Mouse (Mus musculus) hindbrain, postnatal 0 days (tissue): ENCODE data around the gene Ppp1r13l. TPM values are rescaled to one million over a fixed set of nuclear protein-coding genes. Genes with fewer than 3 reads are reported as not detected.

Experiments used
- ATAC-seq: fragments of 200-750 bp; cut with Nextera tagmentation; 2 replicates; pipeline ENCODE4 v1.8.0; 2017; ENCODE audit warnings: mild to moderate bottlenecking, moderate TSS enrichment, moderate library complexity
- DNase-seq: peaks from one replicate; pipeline ENCODE4 v3.0.0-alpha.2; 2015; ENCODE audit warnings: low spot score
- H3K27ac ChIP-seq: fragments of 300-500 bp; sonication (generic); 2 replicates; pipeline ENCODE4 v1.5.1; 2014; ENCODE audit warnings: mild to moderate bottlenecking
- H3K27me3 ChIP-seq: fragments of 300-500 bp; sonication (generic); 2 replicates; pipeline ENCODE4 v1.6.1; 2014; ENCODE audit warnings: low read length, mixed read lengths; ENCODE audit not compliant: insufficient read depth
- H3K36me3 ChIP-seq: fragments of 300-500 bp; sonication (generic); 2 replicates; pipeline ENCODE4 v1.6.1; 2014; ENCODE audit warnings: low read length, mixed read lengths; ENCODE audit not compliant: insufficient read depth
- H3K4me1 ChIP-seq: fragments of 300-500 bp; sonication (generic); 2 replicates; pipeline ENCODE4 v1.6.1; 2014; ENCODE audit warnings: antibody characterized with exemption, low read length, mixed read lengths; ENCODE audit not compliant: insufficient read depth
- H3K4me2 ChIP-seq: fragments of 300-500 bp; sonication (generic); 2 replicates; pipeline ENCODE4 v1.6.1; 2014; ENCODE audit warnings: low read depth, mild to moderate bottlenecking, low read length, moderate library complexity, mixed read lengths
- H3K4me3 ChIP-seq: fragments of 300-500 bp; sonication (generic); 2 replicates; pipeline ENCODE4 v1.5.1; 2014; ENCODE audit warnings: low read length
- H3K9ac ChIP-seq: fragments of 300-500 bp; sonication (generic); replicated peaks from 2 replicates; pipeline ENCODE4 v1.6.1; 2014; ENCODE audit warnings: mild to moderate bottlenecking, low read length, moderate library complexity, mixed read lengths
- H3K9me3 ChIP-seq: fragments of 300-500 bp; sonication (generic); 2 replicates; pipeline ENCODE4 v1.6.1; 2016; ENCODE audit warnings: low read length, mixed read lengths
- CTCF ChIP-seq: IDR thresholded peaks from 2 replicates; pipeline ENCODE4 v1.5.1; 2016; ENCODE audit warnings: antibody characterized with exemption, control low read depth, low read depth
- WGBS: fragments of 180-500 bp; shearing (Covaris S2); extraction: QIAGEN DNeasy Blood & Tissue Kit; methylation state at CpG from one replicate; pipeline ENCODE4 v1.1.7; 2014; 5-methylcytosine and 5-hydroxymethylcytosine counted together
- polyA plus RNA-seq: library from polyadenylated mRNA; unstranded; fragments of >200 nt; fragmentation: Nextera tagmentation; extraction: Ambion mirVana; gene quantifications from 2 replicates; pipeline ENCODE4 v1.2.1, GENCODE M21; 2015
- total RNA-seq: library from RNA; depleted of rRNA; stranded (reverse); fragments of >200 nt; gene quantifications from 2 replicates; pipeline ENCODE4 v1.2.3, GENCODE M21; 2014

The Ppp1r13l gene
- total and polyA plus RNA-seq, 2 experiments from 2014 or later = 0.68 to 1.2 TPM

GRCm38 (mm10) chr7:19404476-19404875, 44.9 kb downstream of the Ppp1r13l start, which contains the start of gene Ckm:
TSS of gene Ckm (plus strand) at chr7:19404776.
- ATAC-seq (no peak), DNase-seq (no peak)
- H3K36me3 ChIP-seq = no peaks in the 10 kb centered on the region
- TF ChIP-seq CTCF = no peak
- no peaks in the 10 kb centered on the region for H3K9me3 ChIP-seq
- 53% methylated on average over 7 of the region's 7 CpGs for WGBS
- peaks cover 5% of the 10 kb centered on the region; the same call in 1 of the 2 replicates for H3K4me1 ChIP-seq
- H3K27me3 ChIP-seq = peaks cover 32% of the 10 kb centered on the region
- no peak within 1 kb of the TSS for H3K27ac ChIP-seq
- peak within 1 kb of the TSS; percentile 88 for H3K4me2 ChIP-seq
- peak within 1 kb of the TSS; percentile 54 for H3K9ac ChIP-seq
- H3K4me3 ChIP-seq = peak within 1 kb of the TSS; percentile 51

GRCm38 (mm10) chr7:19405417-19405816, 45.9 kb downstream of the Ppp1r13l start:
- no peak overlapping the region for H3K9ac ChIP-seq
- H3K4me3 ChIP-seq = no peak overlapping the region
- peak; percentile 79 for ATAC-seq
- H3K36me3 ChIP-seq = no peaks in the 10 kb centered on the region
- peaks cover 3% of the 10 kb centered on the region; the same call in 1 of the 2 replicates for H3K4me1 ChIP-seq
- peak; percentile 98 for TF ChIP-seq CTCF
- no peaks in the 10 kb centered on the region for H3K9me3 ChIP-seq
- H3K27me3 ChIP-seq = peaks cover 32% of the 10 kb centered on the region
- no peak overlapping the region for H3K27ac ChIP-seq
- WGBS = 3% methylated on average over 19 of the region's 19 CpGs
- H3K4me2 ChIP-seq = peak overlapping the region; percentile 33; the same call in 1 of the 2 replicates
- peak; percentile 82 for DNase-seq

GRCm38 (mm10) chr7:19409753-19410152, 50.2 kb downstream of the Ppp1r13l start:
- Histone ChIP-seq H3K9ac (no peak overlapping the region), H3K27me3 (peaks cover 4% of the 10 kb centered on the region; the same call in 1 of the 2 replicates), H3K27ac (no peak overlapping the region), H3K36me3 (no peaks in the 10 kb centered on the region), H3K4me3 (no peak overlapping the region), H3K4me2 (no peak overlapping the region), H3K9me3 (no peaks in the 10 kb centered on the region), H3K4me1 (no peaks in the 10 kb centered on the region)
- ATAC-seq = no peak
- DNase-seq = no peak
- WGBS = 54% methylated on average over 6 of the region's 6 CpGs
- TF ChIP-seq CTCF = no peak

- WGBS = 70% methylated on average over 11 of the region's 11 CpGs
- Histone ChIP-seq H3K27me3 (no peaks in the 10 kb centered on the region), H3K9me3 (no peaks in the 10 kb centered on the region), H3K27ac (no peak overlapping the region), H3K4me2 (no peak overlapping the region), H3K4me1 (no peaks in the 10 kb centered on the region), H3K9ac (no peak overlapping the region), H3K4me3 (no peak overlapping the region), H3K36me3 (no peaks in the 10 kb centered on the region)
- no peak for DNase-seq
- no peak for TF ChIP-seq CTCF
- ATAC-seq = no peak
Observed at GRCm38 (mm10) chr7:19410766-19411344, 51.3 kb downstream of the Ppp1r13l start.

GRCm38 (mm10) chr7:19411783-19412182, 52.2 kb downstream of the Ppp1r13l start:
- WGBS = 70% methylated on average over 5 of the region's 5 CpGs
- Histone ChIP-seq H3K4me3 (no peak overlapping the region), H3K4me2 (no peak overlapping the region), H3K9ac (no peak overlapping the region), H3K27ac (no peak overlapping the region), H3K4me1 (no peaks in the 10 kb centered on the region), H3K36me3 (no peaks in the 10 kb centered on the region), H3K27me3 (no peaks in the 10 kb centered on the region), H3K9me3 (no peaks in the 10 kb centered on the region)
- TF ChIP-seq CTCF = no peak
- ATAC-seq (no peak), DNase-seq (no peak)

GRCm38 (mm10) chr7:19413525-19413924, 54.0 kb downstream of the Ppp1r13l start:
- no peak for TF ChIP-seq CTCF
- no peak for DNase-seq
- Histone ChIP-seq H3K4me2 (no peak overlapping the region), H3K9me3 (no peaks in the 10 kb centered on the region), H3K4me3 (no peak overlapping the region), H3K36me3 (no peaks in the 10 kb centered on the region), H3K9ac (no peak overlapping the region), H3K27ac (no peak overlapping the region), H3K27me3 (no peaks in the 10 kb centered on the region), H3K4me1 (no peaks in the 10 kb centered on the region)
- ATAC-seq = no peak
- 88% methylated on average over 3 of the region's 3 CpGs for WGBS

GRCm38 (mm10) chr7:19416590-19416989, 57.0 kb downstream of the Ppp1r13l start:
- no peak for DNase-seq
- no peaks in the 10 kb centered on the region for H3K36me3 ChIP-seq
- WGBS = 86% methylated on average over 15 of the region's 15 CpGs
- H3K4me3 ChIP-seq = no peak overlapping the region
- no peak for TF ChIP-seq CTCF
- no peak overlapping the region for H3K4me2 ChIP-seq
- H3K9me3 ChIP-seq = no peaks in the 10 kb centered on the region
- ATAC-seq = no peak
- peaks cover 5% of the 10 kb centered on the region; the same call in 1 of the 2 replicates for H3K27me3 ChIP-seq
- no peak overlapping the region for H3K27ac ChIP-seq
- no peak overlapping the region for H3K9ac ChIP-seq
- H3K4me1 ChIP-seq = no peaks in the 10 kb centered on the region
